Mouse (Mus musculus) MEL (cell line): Measurements from ENCODE around the gene Dhh.

Experiments used
- GABPA ChIP-seq: IDR thresholded peaks from 2 replicates; pipeline ENCODE4 v1.6.1; 2012; ENCODE audit warnings: low read depth, mild to moderate bottlenecking, inconsistent platforms, low read length, improper control_type of control experiment, moderate library complexity
- GATA1 ChIP-seq: IDR thresholded peaks from 2 replicates; pipeline ENCODE4 v1.6.1; 2011; ENCODE audit warnings: low read depth, low read length, improper control_type of control experiment
- POLR2A ChIP-seq, 2 experiments: IDR thresholded peaks; 2 replicates each; pipeline ENCODE4 v1.6.1; 2011 to 2012; ENCODE audit warnings: low read length in 2 of 2, mild to moderate bottlenecking in 2 of 2, control low read depth in 1 of 2, improper control_type of control experiment in 1 of 2, low read depth in 1 of 2, moderate library complexity in 1 of 2; ENCODE audit not compliant: control insufficient read depth in 1 of 2, insufficient read depth in 1 of 2, poor library complexity in 1 of 2
- USF1 ChIP-seq: IDR thresholded peaks from 2 replicates; pipeline ENCODE4 v1.6.1; 2014; ENCODE audit warnings: low read depth, mild to moderate bottlenecking, inconsistent platforms, low read length, improper control_type of control experiment, moderate library complexity
- ZMIZ1 ChIP-seq: IDR thresholded peaks from 2 replicates; pipeline ENCODE4 v1.6.1; 2012; ENCODE audit warnings: low read depth, mild to moderate bottlenecking, inconsistent platforms, low read length, improper control_type of control experiment, moderate library complexity

DNA sequence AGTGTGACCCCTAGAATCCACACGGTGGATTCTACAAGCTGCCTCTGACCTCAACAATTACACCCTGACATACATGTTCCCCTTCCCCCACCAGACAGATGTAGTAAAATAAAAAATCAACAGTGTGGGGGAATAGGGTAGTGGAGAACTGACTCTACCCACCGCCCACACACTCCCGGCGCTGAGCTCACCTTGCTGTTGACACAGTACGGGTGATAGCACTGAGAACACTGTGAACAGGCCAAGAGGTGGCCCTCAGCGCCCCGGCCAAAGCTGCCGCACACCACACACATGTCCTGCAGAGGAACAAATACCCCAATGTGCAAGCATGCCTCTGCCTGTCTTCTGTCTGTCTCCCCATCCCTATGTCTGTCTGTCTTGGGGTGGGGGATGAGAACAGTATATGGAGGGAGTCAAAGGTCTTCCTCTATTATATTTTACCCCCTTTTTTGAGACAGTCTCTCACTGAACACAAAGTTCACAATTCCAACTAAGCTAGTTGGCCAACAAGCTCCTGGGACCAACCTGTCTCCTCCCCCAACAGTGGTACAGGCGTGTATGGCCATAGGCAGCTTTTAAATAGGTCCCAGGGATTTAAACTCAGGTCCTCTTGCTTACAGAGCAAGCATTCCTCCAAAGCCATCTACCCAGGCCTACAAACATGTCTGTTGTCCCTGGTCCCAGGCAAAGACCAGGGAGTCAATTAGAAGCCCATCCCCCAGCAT lies 38.9 kb downstream of the Dhh start:
- no peak for TF ChIP-seq GABPA
- TF ChIP-seq USF1: no peak
- no peak for TF ChIP-seq ZMIZ1
- TF ChIP-seq POLR2A (IDR thresholded peaks at IDR 0.05; ENCODE audit: control insufficient read depth in 1 of 2, insufficient read depth in 1 of 2, low read depth in 1 of 2, low read length in 2 of 2, poor library complexity in 1 of 2): no peak; a peak in 1 of 4 replicates
- TF ChIP-seq GATA1: no peak
